Mouse (Mus musculus) MEL (cell line): ENCODE data around the gene Tbk1.

Experiments used
- CTCF ChIP-seq, 3 experiments: IDR thresholded peaks in 2 of 3; conservative IDR thresholded peaks in 1 of 3; 2 replicates each; pipeline ENCODE4 v1.5.1; 2011 to 2012; ENCODE audit warnings: low read length in 3 of 3, low read depth in 2 of 3, mild to moderate bottlenecking in 2 of 3, improper control_type of control experiment in 1 of 3, inconsistent platforms in 1 of 3, mixed read lengths in 1 of 3, moderate library complexity in 1 of 3; ENCODE audit not compliant: control insufficient read depth in 1 of 3, insufficient read depth in 1 of 3, poor library complexity in 1 of 3, severe bottlenecking in 1 of 3
- NELFE ChIP-seq: IDR thresholded peaks from 2 replicates; pipeline ENCODE4 v1.6.1; 2011; ENCODE audit warnings: low read depth, low read length, improper control_type of control experiment
- POLR2A ChIP-seq, 2 experiments: IDR thresholded peaks; 2 replicates each; pipeline ENCODE4 v1.6.1; 2011 to 2012; ENCODE audit warnings: low read length in 2 of 2, mild to moderate bottlenecking in 2 of 2, control low read depth in 1 of 2, improper control_type of control experiment in 1 of 2, low read depth in 1 of 2, moderate library complexity in 1 of 2; ENCODE audit not compliant: control insufficient read depth in 1 of 2, insufficient read depth in 1 of 2, poor library complexity in 1 of 2
- TAL1 ChIP-seq: IDR thresholded peaks from 2 replicates; pipeline ENCODE4 v1.6.1; 2012; ENCODE audit warnings: mild to moderate bottlenecking, inconsistent platforms, low read length, moderate library complexity, mixed read lengths
- ZC3H11A ChIP-seq: IDR thresholded peaks from 2 replicates; pipeline ENCODE4 v1.6.1; 2012; ENCODE audit warnings: low read depth, mild to moderate bottlenecking, inconsistent platforms, low read length, improper control_type of control experiment

- TF ChIP-seq POLR2A (IDR thresholded peaks at IDR 0.05; ENCODE audit: control insufficient read depth in 1 of 2, insufficient read depth in 1 of 2, low read depth in 1 of 2, low read length in 2 of 2, poor library complexity in 1 of 2) (no peak), TAL1 (no peak), CTCF (IDR thresholded peaks at IDR 0.05 in 2 of 3, conservative IDR thresholded peaks at IDR 0.05 in 1 of 3; ENCODE audit: control insufficient read depth in 1 of 3, insufficient read depth in 1 of 3, low read depth in 2 of 3, low read length in 3 of 3, poor library complexity in 1 of 3, severe bottlenecking in 1 of 3) (no peak), NELFE (no peak), ZC3H11A (no peak)
Observed at GRCm38 (mm10) chr10:121612448-121612847, 25.9 kb upstream of the Tbk1 start.
